Mouse (Mus musculus): ENCODE measurements at regions not wholly inside any gene's neighbourhood (a gene's known extent, or its start where the extent isn't known, plus 50 kb on each side); places are given as distances from the start of the nearest gene placed in this dataset.

DNA sequence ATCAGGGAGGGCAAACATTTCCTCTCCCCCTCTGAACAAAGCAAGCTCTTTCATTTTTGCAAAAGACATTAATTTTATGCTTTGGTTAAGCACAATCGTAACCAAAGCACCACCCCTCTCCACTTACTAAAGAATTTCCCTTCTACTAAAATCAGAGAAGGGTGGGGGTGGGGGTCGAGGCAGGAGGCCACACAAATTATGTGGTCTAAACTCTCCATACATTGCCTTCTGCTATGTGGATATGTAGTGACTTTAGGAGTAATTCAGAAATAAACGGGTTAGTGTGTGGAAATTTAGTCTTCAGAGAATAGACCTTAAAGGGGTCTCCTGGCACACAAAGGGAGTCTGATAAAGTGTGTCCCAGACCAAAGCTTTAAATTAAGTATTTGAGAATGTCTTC lies 204.1 kb upstream of the Sfrp2 start:
- Histone ChIP-seq H3K4me3 (no peak overlapping the region), H3K4me1 (no peaks in the 10 kb centered on the region), H3K27me3 (no peaks in the 10 kb centered on the region), H3K9me3 (no peaks in the 10 kb centered on the region), H3K4me2 (replicated peaks) (no peak overlapping the region), H3K36me3 (no peaks in the 10 kb centered on the region), H3K27ac (replicated peaks) (no peak overlapping the region), H3K9ac (replicated peaks) (no peak overlapping the region)
- 54% methylated on average over 3 of the region's 3 CpGs for WGBS
- ATAC-seq (replicated peaks) = no peak

- 95% methylated on average over 4 of the region's 4 CpGs for WGBS
- Histone ChIP-seq H3K27me3 (no peaks in the 10 kb centered on the region), H3K4me2 (replicated peaks) (no peak overlapping the region), H3K4me1 (0 out of 2 replicates have a peak, but pooled peaks cover under 1% of the 10 kb centered on the region), H3K4me3 (no peak overlapping the region), H3K9ac (replicated peaks) (no peak overlapping the region), H3K27ac (replicated peaks) (no peak overlapping the region), H3K36me3 (no peaks in the 10 kb centered on the region), H3K9me3 (no peaks in the 10 kb centered on the region)
- no peak for ATAC-seq (replicated peaks)
Measured at GRCm38 (mm10) chr3:83575526-83575925, 190.6 kb upstream of the Sfrp2 start.

GRCm38 (mm10) chr3:83576155-83576554 lies 190.0 kb upstream of the Sfrp2 start:
- Histone ChIP-seq H3K9me3 (no peaks in the 10 kb centered on the region), H3K4me1 (0 out of 2 replicates have a peak, but pooled peaks cover 4% of the 10 kb centered on the region)

DNA sequence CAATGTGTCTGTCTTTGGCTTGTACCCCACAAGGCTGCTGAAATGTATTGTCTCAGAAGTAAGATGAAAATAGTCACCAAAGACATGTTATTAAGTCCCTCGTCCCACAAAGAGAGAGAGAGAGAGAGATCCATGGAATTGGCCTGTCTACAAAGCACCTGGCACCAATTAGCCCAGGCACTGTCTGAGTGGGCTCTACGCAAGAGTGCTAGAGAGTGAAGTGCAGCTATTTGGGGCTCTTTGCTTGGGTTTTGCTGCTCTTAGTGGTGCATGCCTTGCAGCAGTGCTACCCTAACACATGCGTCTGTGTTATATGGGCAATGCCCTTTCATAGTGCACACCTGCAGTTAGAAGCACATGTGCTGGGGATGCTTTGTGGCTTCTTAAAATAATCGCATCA lies 185.4 kb upstream of the Sfrp2 start:
- no peak overlapping the region for H3K9ac ChIP-seq (replicated peaks)
- no peak overlapping the region for H3K4me2 ChIP-seq (replicated peaks)
- H3K9me3 ChIP-seq = no peaks in the 10 kb centered on the region
- WGBS = 60% methylated on average over 4 of the region's 4 CpGs
- H3K27me3 ChIP-seq = no peaks in the 10 kb centered on the region
- no peak overlapping the region for H3K4me3 ChIP-seq
- H3K4me1 ChIP-seq = 0 out of 2 replicates have a peak, but pooled peaks cover 4% of the 10 kb centered on the region
- H3K27ac ChIP-seq (replicated peaks) = no peak overlapping the region
- H3K36me3 ChIP-seq = no peaks in the 10 kb centered on the region
- ATAC-seq (replicated peaks) = 0 out of 2 replicates have a peak, but pooled peaks have one; percentile 38

More at GRCm38 (mm10) chr3:83576155-83576554, 190.0 kb upstream of the Sfrp2 start:
- 86% methylated on average over 2 of the region's 2 CpGs for WGBS
- no peak for ATAC-seq (replicated peaks)
- H3K36me3 ChIP-seq = no peaks in the 10 kb centered on the region
- H3K27ac ChIP-seq (replicated peaks) = no peak overlapping the region
- no peaks in the 10 kb centered on the region for H3K27me3 ChIP-seq
- H3K4me2 ChIP-seq (replicated peaks) = no peak overlapping the region
- no peak overlapping the region for H3K9ac ChIP-seq (replicated peaks)
- no peak overlapping the region for H3K4me3 ChIP-seq

- 83% methylated on average over 2 of the region's 2 CpGs for WGBS
- Histone ChIP-seq H3K4me3 (no peak overlapping the region), H3K9ac (replicated peaks) (no peak overlapping the region), H3K9me3 (no peaks in the 10 kb centered on the region), H3K36me3 (no peaks in the 10 kb centered on the region), H3K4me2 (replicated peaks) (no peak overlapping the region), H3K27ac (replicated peaks) (no peak overlapping the region), H3K27me3 (no peaks in the 10 kb centered on the region), H3K4me1 (peaks cover 4% of the 10 kb centered on the region; the same call in 1 of the 2 replicates)
- ATAC-seq (replicated peaks) = no peak
Measured at GRCm38 (mm10) chr3:83582256-83582655, 183.9 kb upstream of the Sfrp2 start.

DNA sequence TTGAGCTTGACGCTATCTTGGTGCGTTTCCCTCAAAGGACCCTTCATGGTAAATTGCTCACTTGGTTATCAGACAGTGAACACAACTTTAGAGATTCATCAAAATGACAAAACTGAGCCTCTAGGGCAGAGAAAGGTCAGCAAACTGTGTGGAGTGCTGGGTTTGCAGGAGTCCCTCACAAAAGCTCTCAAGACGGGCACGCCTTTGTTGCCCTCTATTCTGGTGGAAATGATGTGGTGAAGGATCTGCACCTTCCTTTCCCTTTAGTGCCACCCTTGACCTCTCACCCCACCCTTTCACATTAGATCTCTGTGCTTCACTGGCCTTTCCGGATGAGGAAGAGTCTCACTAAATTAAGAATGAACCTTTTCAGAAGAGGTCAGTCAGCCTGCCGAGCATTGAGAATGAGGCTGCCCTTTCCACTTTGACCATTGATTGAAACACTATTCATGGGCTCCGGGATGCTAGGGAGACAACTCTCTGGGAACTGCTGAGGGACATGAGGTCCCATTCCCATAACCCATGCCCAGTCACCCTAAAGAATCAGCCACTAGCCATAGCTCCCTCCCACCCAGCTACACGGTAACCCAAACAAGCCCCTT lies 182.9 kb upstream of the Sfrp2 start:
- H3K4me3 ChIP-seq = no peak overlapping the region
- H3K27ac ChIP-seq (replicated peaks) = no peak overlapping the region
- H3K4me2 ChIP-seq (replicated peaks) = no peak overlapping the region
- H3K27me3 ChIP-seq = no peaks in the 10 kb centered on the region
- H3K9ac ChIP-seq (replicated peaks) = no peak overlapping the region
- H3K9me3 ChIP-seq = no peaks in the 10 kb centered on the region
- ATAC-seq (replicated peaks) = no peak
- WGBS = 36% methylated on average over 8 of the region's 8 CpGs
- H3K36me3 ChIP-seq = no peaks in the 10 kb centered on the region
- H3K4me1 ChIP-seq = peaks cover 4% of the 10 kb centered on the region; the same call in 1 of the 2 replicates

GRCm38 (mm10) chr3:83586086-83586485 lies 180.0 kb upstream of the Sfrp2 start:
- Histone ChIP-seq H3K36me3 (no peaks in the 10 kb centered on the region), H3K27me3 (no peaks in the 10 kb centered on the region), H3K9me3 (no peaks in the 10 kb centered on the region), H3K4me2 (replicated peaks) (no peak overlapping the region), H3K4me3 (no peak overlapping the region), H3K4me1 (peaks cover 5% of the 10 kb centered on the region), H3K27ac (replicated peaks) (no peak overlapping the region), H3K9ac (replicated peaks) (no peak overlapping the region)
- ATAC-seq (replicated peaks) = no peak
- 35% methylated on average over 5 of the region's 5 CpGs for WGBS

DNA sequence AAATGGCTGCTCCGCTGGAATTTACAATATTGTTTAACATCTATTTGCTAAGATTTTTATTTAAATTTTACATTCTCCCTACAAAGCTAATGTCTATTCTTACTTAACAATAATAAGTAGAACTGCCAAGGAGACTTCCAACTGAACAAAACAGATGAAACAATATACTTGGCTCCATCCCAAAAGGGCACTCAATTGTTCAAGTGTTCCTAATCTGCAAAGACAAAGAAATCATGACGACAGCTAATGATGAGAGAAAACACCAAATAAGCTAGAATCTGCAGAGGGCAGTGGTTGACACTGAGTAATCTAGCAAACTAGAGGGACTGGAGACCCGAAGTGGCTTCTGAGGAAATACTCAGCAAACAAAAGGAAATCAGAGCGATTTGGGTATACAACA lies 179.6 kb upstream of the Sfrp2 start:
- ATAC-seq (replicated peaks) = no peak
- H3K9me3 ChIP-seq = no peaks in the 10 kb centered on the region
- no peaks in the 10 kb centered on the region for H3K27me3 ChIP-seq
- H3K27ac ChIP-seq (replicated peaks) = no peak overlapping the region
- no peak overlapping the region for H3K4me2 ChIP-seq (replicated peaks)
- 43% methylated on average over 4 of the region's 4 CpGs for WGBS
- H3K4me1 ChIP-seq = peaks cover 5% of the 10 kb centered on the region
- no peak overlapping the region for H3K4me3 ChIP-seq
- no peaks in the 10 kb centered on the region for H3K36me3 ChIP-seq
- no peak overlapping the region for H3K9ac ChIP-seq (replicated peaks)

DNA sequence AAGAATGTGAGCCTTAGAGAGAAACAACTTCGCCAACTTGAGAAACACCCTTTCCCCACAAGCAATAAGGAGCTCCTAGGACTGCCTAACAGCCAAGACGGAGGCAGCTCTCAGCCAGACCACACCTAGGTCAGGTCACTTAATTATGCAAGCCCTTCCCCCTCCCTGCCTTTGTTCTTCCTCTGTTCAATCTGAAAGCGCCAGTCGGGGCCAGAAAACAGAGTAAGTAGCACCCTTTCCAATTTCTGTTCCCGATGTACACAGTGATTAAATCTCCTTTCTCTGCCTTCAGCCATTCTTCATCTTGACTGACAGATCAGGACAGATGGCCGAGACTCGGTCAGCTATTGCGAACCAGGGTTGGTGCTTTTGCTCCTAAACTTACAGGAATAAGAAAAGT lies 177.0 kb upstream of the Sfrp2 start:
- H3K4me2 ChIP-seq (replicated peaks) = no peak overlapping the region

GRCm38 (mm10) chr3:83591206-83591605 lies 174.9 kb upstream of the Sfrp2 start:
- H3K4me3 ChIP-seq = no peak overlapping the region
- H3K36me3 ChIP-seq = no peaks in the 10 kb centered on the region
- no peak for ATAC-seq (replicated peaks)
- H3K4me2 ChIP-seq (replicated peaks) = no peak overlapping the region
- no peak overlapping the region for H3K27ac ChIP-seq (replicated peaks)
- 94% methylated on average over 7 of the region's 7 CpGs for WGBS
- no peak overlapping the region for H3K9ac ChIP-seq (replicated peaks)
- H3K4me1 ChIP-seq = peaks cover 5% of the 10 kb centered on the region
- no peaks in the 10 kb centered on the region for H3K9me3 ChIP-seq
- H3K27me3 ChIP-seq = no peaks in the 10 kb centered on the region

More for the DNA sequence above, 177.0 kb upstream of the Sfrp2 start:
- Histone ChIP-seq H3K4me3 (no peak overlapping the region), H3K27ac (replicated peaks) (no peak overlapping the region), H3K9ac (replicated peaks) (no peak overlapping the region), H3K36me3 (no peaks in the 10 kb centered on the region), H3K27me3 (no peaks in the 10 kb centered on the region), H3K9me3 (no peaks in the 10 kb centered on the region), H3K4me1 (peaks cover 5% of the 10 kb centered on the region)
- peak; percentile 53; the same call in 1 of the 2 replicates for ATAC-seq (replicated peaks)
- 17% methylated on average over 8 of the region's 8 CpGs for WGBS

- Histone ChIP-seq H3K9me3 (no peaks in the 10 kb centered on the region), H3K36me3 (no peaks in the 10 kb centered on the region), H3K27ac (replicated peaks) (no peak overlapping the region), H3K9ac (replicated peaks) (no peak overlapping the region), H3K4me2 (replicated peaks) (no peak overlapping the region), H3K4me3 (no peak overlapping the region), H3K27me3 (no peaks in the 10 kb centered on the region), H3K4me1 (peaks cover 5% of the 10 kb centered on the region)
- ATAC-seq (replicated peaks) = no peak
- 80% methylated on average over 5 of the region's 5 CpGs for WGBS
Measured at GRCm38 (mm10) chr3:83593321-83593720, 172.8 kb upstream of the Sfrp2 start.

- H3K36me3 ChIP-seq = no peaks in the 10 kb centered on the region
- no peak overlapping the region for H3K4me2 ChIP-seq (replicated peaks)
- H3K9me3 ChIP-seq = no peaks in the 10 kb centered on the region
- H3K9ac ChIP-seq (replicated peaks) = no peak overlapping the region
- no peak for ATAC-seq (replicated peaks)
- H3K4me3 ChIP-seq = no peak overlapping the region
- H3K4me1 ChIP-seq = no peaks in the 10 kb centered on the region
- 74% methylated on average over 4 of the region's 4 CpGs for WGBS
- no peaks in the 10 kb centered on the region for H3K27me3 ChIP-seq
- H3K27ac ChIP-seq (replicated peaks) = no peak overlapping the region
Measured at GRCm38 (mm10) chr3:83601506-83601905, 164.6 kb upstream of the Sfrp2 start.
